Mouse (Mus musculus) liver, adult 2 months (tissue): ENCODE results near the gene Mylip.

Source experiments
- CTCF ChIP-seq: fragments of 200-500 bp; IDR thresholded peaks from 2 replicates; pipeline ENCODE4 v1.5.1; 2011; ENCODE audit warnings: low read depth, low read length, control low read depth
- POLR2A ChIP-seq: fragments of 200-500 bp; IDR thresholded peaks from 2 replicates; pipeline ENCODE4 v1.6.1; 2011; ENCODE audit warnings: low read length, control low read depth; ENCODE audit not compliant: insufficient read depth; ENCODE audit errors: extremely low read depth

- no peak for TF ChIP-seq CTCF
- no peak for TF ChIP-seq POLR2A
Observed at GRCm38 (mm10) chr13:45390312-45390961, 895 bp downstream of the Mylip start.
